Mouse (Mus musculus): ENCODE measurements around the gene Rsrc1. TPM values are rescaled to one million over a fixed set of nuclear protein-coding genes. Genes with fewer than 3 reads are reported as not detected.

Gene Rsrc1
- polyA plus RNA-seq, 1 experiment from 2014 or later = 48.2 TPM

DNA sequence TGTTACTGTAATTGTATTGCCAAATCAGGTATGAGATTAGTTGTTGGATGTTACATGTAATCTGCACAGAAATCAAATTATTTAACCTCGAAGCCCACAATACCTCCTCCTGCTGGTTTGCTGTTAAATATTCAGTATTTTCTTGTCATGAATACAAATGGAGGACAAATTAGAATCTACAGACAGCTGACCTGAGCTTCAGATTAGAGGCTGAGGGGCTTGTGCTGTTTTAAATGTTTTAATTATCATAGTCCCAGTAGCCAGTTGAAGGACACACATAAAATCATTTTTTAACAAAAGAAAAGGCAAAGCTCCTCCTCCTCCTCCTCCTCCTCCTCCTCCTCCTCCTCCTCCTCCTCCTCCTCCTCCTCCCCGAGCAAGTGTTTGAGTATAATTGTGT is 327.5 kb downstream of the Rsrc1 start:
- 72% methylated on average over 1 of the region's 2 CpGs for WGBS
- no peak for ATAC-seq (ENCODE audit: insufficient number of reproducible peaks, insufficient read depth, low FRiP score, low TSS enrichment)
- no peak overlapping the region for H3K9ac ChIP-seq

DNA sequence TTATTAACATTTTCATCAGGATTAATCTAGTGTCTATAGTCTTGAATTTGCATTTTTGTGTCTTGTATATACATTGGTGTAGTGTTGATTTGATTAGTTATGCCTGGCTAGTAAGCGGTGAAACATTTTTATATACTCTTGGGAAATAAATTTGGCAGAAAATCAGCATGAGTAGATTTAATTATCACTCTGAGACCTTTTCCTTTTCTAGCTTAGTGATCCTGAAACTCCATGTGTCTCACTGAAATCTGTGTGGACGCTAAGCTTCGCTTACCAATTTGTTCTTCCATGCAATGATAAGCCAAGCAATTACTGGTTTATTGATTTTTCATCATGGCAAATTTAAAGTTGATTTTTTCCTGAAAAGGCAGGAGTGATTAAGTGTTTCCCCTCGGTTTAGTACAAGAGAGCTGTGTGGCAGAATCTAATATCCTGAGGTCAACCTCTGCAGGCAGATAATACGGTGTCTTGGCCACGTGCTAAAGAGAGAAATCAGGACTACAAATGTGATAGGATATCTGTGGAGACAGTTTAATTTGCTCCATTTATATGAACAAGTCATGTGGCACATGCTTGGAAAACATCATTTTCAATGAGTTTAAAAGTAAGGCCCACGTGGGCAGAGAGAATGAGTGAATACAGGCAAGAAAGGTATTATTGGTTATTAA is 328.6 kb downstream of the Rsrc1 start:
- H3K36me3 ChIP-seq = no peaks in the 10 kb centered on the region
- no peak overlapping the region for H3K4me3 ChIP-seq
- no peak for ATAC-seq (ENCODE audit: insufficient number of reproducible peaks, insufficient read depth, low FRiP score, low TSS enrichment)
- H3K27me3 ChIP-seq = no peaks in the 10 kb centered on the region
- H3K27ac ChIP-seq = no peak overlapping the region
- no peaks in the 10 kb centered on the region for H3K9me3 ChIP-seq
- no peak overlapping the region for H3K9ac ChIP-seq
- H3K4me2 ChIP-seq (replicated peaks) = no peak overlapping the region
- 32% methylated on average over 7 of the region's 7 CpGs for WGBS
- H3K4me1 ChIP-seq = no peaks in the 10 kb centered on the region

More for the DNA sequence above, 327.5 kb downstream of the Rsrc1 start:
- Histone ChIP-seq H3K36me3 (no peaks in the 10 kb centered on the region), H3K4me3 (no peak overlapping the region), H3K4me1 (no peaks in the 10 kb centered on the region), H3K27me3 (no peaks in the 10 kb centered on the region), H3K27ac (no peak overlapping the region), H3K9me3 (no peaks in the 10 kb centered on the region), H3K4me2 (replicated peaks) (no peak overlapping the region)

DNA sequence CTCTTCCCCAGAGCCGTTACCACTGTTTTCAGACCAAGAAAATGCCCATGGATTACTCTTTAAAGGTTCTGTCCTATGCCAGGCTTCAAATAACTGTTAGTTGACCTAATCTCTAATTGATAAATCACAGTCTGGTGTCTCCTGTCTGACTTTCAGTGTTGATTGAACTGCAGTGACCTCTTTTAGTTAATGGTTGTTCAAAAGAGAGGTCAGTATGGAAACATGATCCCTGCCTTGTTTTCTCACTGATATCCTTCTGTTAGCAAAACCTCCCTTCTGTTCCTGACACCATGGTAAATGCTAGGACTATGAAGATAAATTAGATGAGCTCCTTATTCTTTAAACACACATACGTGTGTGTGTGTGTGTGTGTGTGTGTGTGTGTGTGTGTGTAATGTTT is 330.2 kb downstream of the Rsrc1 start:
- no peaks in the 10 kb centered on the region for H3K9me3 ChIP-seq
- no peak overlapping the region for H3K27ac ChIP-seq
- H3K36me3 ChIP-seq = 0 out of 2 replicates have a peak, but pooled peaks cover 3% of the 10 kb centered on the region
- H3K4me2 ChIP-seq (replicated peaks) = no peak overlapping the region
- H3K27me3 ChIP-seq = no peaks in the 10 kb centered on the region
- no peak for ATAC-seq (ENCODE audit: insufficient number of reproducible peaks, insufficient read depth, low FRiP score, low TSS enrichment)
- H3K4me1 ChIP-seq = no peaks in the 10 kb centered on the region
- 12% methylated on average over 2 of the region's 2 CpGs for WGBS
- no peak overlapping the region for H3K4me3 ChIP-seq
- H3K9ac ChIP-seq = no peak overlapping the region

DNA sequence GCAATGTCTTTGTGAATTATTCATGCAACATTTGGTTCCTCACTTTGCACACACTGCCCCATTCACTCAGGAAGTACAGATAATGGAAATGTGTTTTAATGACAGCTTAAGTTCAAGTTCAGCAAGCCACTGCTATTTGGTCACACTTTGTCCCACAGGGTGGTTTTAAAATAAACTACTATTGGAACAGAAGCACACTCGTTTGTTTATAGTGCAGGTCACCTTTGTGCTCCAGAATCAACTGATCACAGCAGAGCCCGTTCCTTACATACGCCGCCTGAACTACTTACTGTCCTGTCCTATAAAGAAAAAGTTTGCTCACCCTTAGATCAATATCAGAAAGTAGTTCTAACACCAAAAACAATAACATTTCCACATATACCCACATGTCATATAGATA is 341.2 kb downstream of the Rsrc1 start:
- H3K9me3 ChIP-seq = no peaks in the 10 kb centered on the region
- no peaks in the 10 kb centered on the region for H3K36me3 ChIP-seq
- H3K27me3 ChIP-seq = no peaks in the 10 kb centered on the region
- H3K4me3 ChIP-seq = no peak overlapping the region
- no peak overlapping the region for H3K27ac ChIP-seq
- no peak overlapping the region for H3K9ac ChIP-seq
- WGBS = 79% methylated on average over 4 of the region's 4 CpGs
- H3K4me2 ChIP-seq (replicated peaks) = no peak overlapping the region
- H3K4me1 ChIP-seq = no peaks in the 10 kb centered on the region
- ATAC-seq (ENCODE audit: insufficient number of reproducible peaks, insufficient read depth, low FRiP score, low TSS enrichment) = no peak

DNA sequence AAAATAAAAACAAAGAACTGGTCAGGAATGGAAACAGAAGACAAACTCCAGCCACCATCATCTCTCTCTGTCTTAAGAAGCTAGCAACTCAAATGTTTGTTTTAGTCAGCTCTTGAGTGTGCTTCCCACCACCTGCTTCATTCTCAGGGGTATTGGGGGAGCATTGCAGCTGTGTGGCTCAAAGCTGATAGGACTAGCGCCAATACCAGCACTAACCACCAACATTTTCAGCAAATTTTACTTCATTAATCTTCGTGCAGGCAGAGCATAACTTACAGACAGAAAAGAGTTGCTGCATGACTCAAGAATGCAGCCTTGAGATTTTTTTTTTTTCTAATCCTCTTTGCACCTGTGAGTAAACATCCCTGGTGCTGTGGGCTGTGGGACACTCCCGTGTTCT is 358.4 kb downstream of the Rsrc1 start:
- no peak for ATAC-seq (ENCODE audit: insufficient number of reproducible peaks, insufficient read depth, low FRiP score, low TSS enrichment)
- Histone ChIP-seq H3K9ac (no peak overlapping the region), H3K9me3 (no peaks in the 10 kb centered on the region), H3K4me3 (no peak overlapping the region), H3K27ac (no peak overlapping the region), H3K27me3 (no peaks in the 10 kb centered on the region), H3K4me2 (replicated peaks) (no peak overlapping the region), H3K36me3 (no peaks in the 10 kb centered on the region), H3K4me1 (0 out of 2 replicates have a peak, but pooled peaks cover 11% of the 10 kb centered on the region)
- 55% methylated on average over 3 of the region's 3 CpGs for WGBS

DNA sequence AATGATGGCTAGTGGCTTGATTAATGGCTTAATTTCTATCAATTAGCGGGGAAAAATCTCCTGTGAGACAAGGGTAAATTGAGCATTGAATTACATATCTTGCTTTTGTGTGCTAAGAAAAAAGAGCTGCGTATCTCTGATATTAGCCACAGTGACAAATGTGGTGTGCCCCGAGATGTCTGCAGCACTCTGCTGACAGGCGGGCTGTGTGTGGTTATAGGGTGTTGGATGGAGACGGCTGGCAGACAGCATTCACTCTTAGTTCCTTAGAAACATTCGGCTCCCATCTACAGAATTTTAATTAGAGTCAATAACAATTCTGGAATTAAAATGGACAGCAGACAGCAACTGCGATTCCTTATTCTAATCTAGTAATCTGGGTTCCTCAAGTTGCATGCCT is 359.7 kb downstream of the Rsrc1 start:
- Histone ChIP-seq H3K4me3 (no peak overlapping the region), H3K9ac (no peak overlapping the region), H3K27ac (no peak overlapping the region), H3K9me3 (no peaks in the 10 kb centered on the region), H3K4me2 (replicated peaks) (no peak overlapping the region), H3K4me1 (0 out of 2 replicates have a peak, but pooled peaks cover 2% of the 10 kb centered on the region), H3K36me3 (no peaks in the 10 kb centered on the region), H3K27me3 (no peaks in the 10 kb centered on the region)
- no peak for ATAC-seq (ENCODE audit: insufficient number of reproducible peaks, insufficient read depth, low FRiP score, low TSS enrichment)
- WGBS = 70% methylated on average over 7 of the region's 7 CpGs

DNA sequence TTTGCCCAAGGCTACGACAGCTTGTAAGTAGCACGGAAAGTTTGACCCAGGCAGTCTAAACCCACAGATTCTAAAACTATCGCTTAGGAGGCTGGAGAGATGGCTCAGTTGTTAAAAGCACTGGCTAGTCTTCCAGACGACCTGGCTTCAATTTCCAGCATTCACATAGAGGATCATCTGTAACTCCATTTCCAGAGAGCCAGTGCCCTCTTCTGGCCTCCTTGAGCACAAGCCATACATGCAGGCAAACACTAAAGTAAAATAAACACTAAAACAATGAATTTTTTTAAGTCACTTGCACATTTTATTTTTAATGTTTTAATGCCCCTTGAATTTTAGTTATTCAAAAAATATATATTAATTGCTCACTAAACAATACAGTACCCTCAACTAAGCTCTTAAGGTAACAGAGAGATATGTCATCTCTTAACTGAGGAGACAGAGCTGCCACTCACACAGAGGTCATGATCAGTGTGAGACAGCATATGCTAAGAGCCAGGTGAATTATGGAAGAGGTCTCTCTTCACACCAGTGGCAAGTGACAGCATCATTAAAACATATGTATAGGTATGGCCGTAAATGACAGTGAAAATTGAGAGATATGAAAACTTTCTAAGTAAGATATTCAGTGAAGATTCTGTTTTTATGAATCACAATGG is 361.9 kb downstream of the Rsrc1 start:
- Histone ChIP-seq H3K4me2 (replicated peaks) (no peak overlapping the region), H3K27ac (no peak overlapping the region), H3K4me3 (no peak overlapping the region), H3K9ac (no peak overlapping the region), H3K27me3 (no peaks in the 10 kb centered on the region), H3K9me3 (no peaks in the 10 kb centered on the region), H3K4me1 (no peaks in the 10 kb centered on the region), H3K36me3 (no peaks in the 10 kb centered on the region)
- ATAC-seq (ENCODE audit: insufficient number of reproducible peaks, insufficient read depth, low FRiP score, low TSS enrichment) = no peak
- 38% methylated on average over 5 of the region's 5 CpGs for WGBS

DNA sequence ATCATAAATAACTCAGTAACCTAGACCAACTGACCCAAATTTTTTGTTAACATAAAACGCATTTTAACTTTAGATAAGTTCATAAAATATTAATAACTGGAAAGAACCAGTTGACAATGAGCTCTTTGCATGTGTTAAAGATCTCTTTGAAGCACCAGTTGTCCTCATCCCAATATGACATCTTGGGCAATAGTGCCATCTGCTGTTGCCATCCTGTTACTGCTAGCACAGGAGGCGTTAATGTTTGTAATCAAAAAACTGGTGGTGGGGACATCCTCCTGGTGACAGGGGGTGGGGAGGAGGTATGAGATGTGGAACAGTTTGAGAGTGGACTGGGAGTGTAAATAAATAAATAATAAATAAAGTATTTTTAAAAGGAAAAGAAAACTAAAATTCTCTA is 363.4 kb downstream of the Rsrc1 start:
- 6% methylated on average over 2 of the region's 2 CpGs for WGBS
- Histone ChIP-seq H3K9ac (no peak overlapping the region), H3K9me3 (no peaks in the 10 kb centered on the region), H3K4me3 (no peak overlapping the region), H3K27ac (no peak overlapping the region), H3K4me2 (replicated peaks) (no peak overlapping the region), H3K36me3 (no peaks in the 10 kb centered on the region), H3K27me3 (no peaks in the 10 kb centered on the region), H3K4me1 (no peaks in the 10 kb centered on the region)
- ATAC-seq (ENCODE audit: insufficient number of reproducible peaks, insufficient read depth, low FRiP score, low TSS enrichment) = no peak

DNA sequence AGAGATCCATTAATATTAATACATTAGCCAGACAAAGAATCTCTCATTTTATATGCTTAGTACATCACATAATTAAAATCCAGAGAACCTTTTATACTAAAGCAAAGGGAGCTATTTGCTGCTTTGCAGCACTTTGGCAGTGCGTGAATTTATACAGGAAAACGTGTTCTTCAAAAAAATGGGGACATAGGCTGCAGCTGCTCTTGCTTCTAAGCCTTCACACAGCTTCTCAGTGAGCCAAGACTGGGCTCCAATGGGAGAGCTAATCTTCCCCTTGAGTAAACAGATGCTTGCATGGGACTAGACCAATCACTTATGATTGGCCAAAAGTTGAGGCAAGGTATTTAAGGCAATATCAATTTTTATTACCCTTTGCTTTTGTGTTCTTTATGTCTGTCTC is 365.5 kb downstream of the Rsrc1 start:
- WGBS = 81% methylated on average over 2 of the region's 2 CpGs

DNA sequence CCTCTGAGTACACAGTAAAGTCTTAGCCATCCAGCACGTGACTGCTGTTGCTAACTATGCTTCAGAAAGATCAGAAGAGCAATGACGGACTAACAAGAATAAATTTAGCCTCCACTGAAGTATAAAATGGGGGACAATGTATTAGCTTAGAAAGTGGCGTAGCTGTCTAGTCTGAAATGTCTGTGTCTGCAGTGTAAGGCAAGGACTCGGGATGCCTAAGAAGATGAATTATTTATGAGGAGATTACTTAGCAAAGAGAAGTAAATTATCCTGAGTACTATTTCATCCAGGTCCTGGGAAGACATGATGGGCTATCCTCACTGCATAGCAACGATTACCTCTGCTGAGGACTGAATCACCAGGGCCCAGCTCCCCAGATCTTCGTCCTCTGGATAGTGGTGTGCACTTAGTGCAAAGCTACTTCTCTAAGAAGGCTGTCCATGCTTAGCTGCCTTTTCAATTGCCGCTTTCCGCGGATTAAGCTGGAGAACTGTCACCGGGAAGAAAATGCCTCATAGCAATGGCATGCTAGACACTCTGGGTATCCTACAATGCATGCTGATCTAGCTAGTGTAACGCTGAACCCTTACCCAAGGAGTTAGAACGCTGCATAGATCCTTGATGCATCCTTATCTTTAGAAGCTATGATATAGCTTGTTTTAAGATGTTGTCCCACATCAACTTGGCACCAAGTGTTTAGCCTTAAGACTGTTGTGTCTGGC is 370.4 kb downstream of the Rsrc1 start:
- Histone ChIP-seq H3K36me3 (no peaks in the 10 kb centered on the region), H3K4me3 (no peak overlapping the region), H3K4me1 (no peaks in the 10 kb centered on the region), H3K4me2 (replicated peaks) (no peak overlapping the region), H3K9ac (no peak overlapping the region), H3K27me3 (no peaks in the 10 kb centered on the region), H3K27ac (no peak overlapping the region), H3K9me3 (no peaks in the 10 kb centered on the region)
- no peak for ATAC-seq (ENCODE audit: insufficient number of reproducible peaks, insufficient read depth, low FRiP score, low TSS enrichment)
- 83% methylated on average over 12 of the region's 12 CpGs for WGBS

More for the DNA sequence above, 365.5 kb downstream of the Rsrc1 start:
- Histone ChIP-seq H3K4me1 (no peaks in the 10 kb centered on the region), H3K9ac (no peak overlapping the region), H3K9me3 (no peaks in the 10 kb centered on the region), H3K27me3 (no peaks in the 10 kb centered on the region), H3K27ac (no peak overlapping the region), H3K4me2 (replicated peaks) (no peak overlapping the region), H3K4me3 (no peak overlapping the region), H3K36me3 (no peaks in the 10 kb centered on the region)
- ATAC-seq (ENCODE audit: insufficient number of reproducible peaks, insufficient read depth, low FRiP score, low TSS enrichment) = no peak

DNA sequence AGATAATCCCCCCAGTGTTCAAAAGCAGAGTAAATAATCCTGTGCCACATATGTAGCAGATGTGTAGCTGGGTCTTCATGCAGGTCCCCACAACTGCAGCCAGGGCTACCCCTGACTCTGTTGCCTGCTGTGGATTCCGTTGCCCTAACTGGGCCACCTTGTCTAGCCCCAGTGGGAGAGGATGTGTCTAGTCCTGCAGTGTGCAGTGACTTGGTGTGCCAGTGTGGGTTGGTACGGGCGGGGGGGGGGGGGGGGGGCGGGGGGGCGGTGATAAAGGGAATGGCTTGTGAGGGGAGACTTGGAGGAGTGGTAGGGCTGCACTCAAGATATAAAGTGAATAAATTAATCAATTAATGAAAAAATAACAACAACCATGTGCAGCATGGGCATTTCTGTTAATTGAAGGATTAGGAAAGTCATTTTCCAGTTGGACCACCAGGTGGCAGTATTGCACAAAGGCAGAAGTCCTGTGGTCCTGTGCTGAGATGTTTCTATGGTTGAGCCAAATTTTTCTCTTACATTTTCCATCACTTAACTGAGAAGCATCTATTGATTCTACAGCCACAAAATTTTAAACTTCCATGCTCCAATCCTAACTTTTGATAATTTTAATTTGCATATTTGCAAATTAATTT is 371.1 kb downstream of the Rsrc1 start:
- H3K36me3 ChIP-seq = no peaks in the 10 kb centered on the region
- H3K4me3 ChIP-seq = no peak overlapping the region
- no peak for ATAC-seq (ENCODE audit: insufficient number of reproducible peaks, insufficient read depth, low FRiP score, low TSS enrichment)
- no peaks in the 10 kb centered on the region for H3K4me1 ChIP-seq
- no peak overlapping the region for H3K27ac ChIP-seq
- H3K9ac ChIP-seq = no peak overlapping the region
- no peaks in the 10 kb centered on the region for H3K9me3 ChIP-seq
- no peaks in the 10 kb centered on the region for H3K27me3 ChIP-seq
- 34% methylated on average over 2 of the region's 5 CpGs for WGBS
- no peak overlapping the region for H3K4me2 ChIP-seq (replicated peaks)
